Mouse (Mus musculus) regulatory T cell (primary cell): ENCODE data around the gene Olfr656.

Experiments used
- in situ Hi-C: fragments of 300-600 bp; cut with MboI, MseI; formaldehyde crosslinking; loops from one replicate; pipeline ENCODE4 v1.15.1; 2025; ENCODE audit warnings: high pct_unique_total_duplicates

Gene Olfr656

GRCm38 (mm10) chr7:104613655-104614054 lies at the start of gene Olfr656:
Gene Olfr656 (plus strand): TSS chr7:104613955.
- in situ Hi-C loops: no loop called here

- in situ Hi-C loops: no loop called here
Measured at GRCm38 (mm10) chr7:104577014-104577413, 36.7 kb upstream of the Olfr656 start, which contains the start of gene Olfr653. Gene Olfr653 (plus strand): TSS chr7:104577314.

GRCm38 (mm10) chr7:104580846-104581245 lies 32.9 kb upstream of the Olfr656 start:
- in situ Hi-C loops: no loop called here

GRCm38 (mm10) chr7:104581429-104581828 lies 32.3 kb upstream of the Olfr656 start:
- in situ Hi-C loops: no loop called here

- in situ Hi-C loops: no loop called here
Measured at GRCm38 (mm10) chr7:104586725-104587124, 27.0 kb upstream of the Olfr656 start, which contains the start of gene Olfr654. Gene Olfr654 (plus strand): TSS chr7:104587025.

- in situ Hi-C loops: no loop called here
Measured at GRCm38 (mm10) chr7:104588274-104588673, 25.5 kb upstream of the Olfr656 start.

- in situ Hi-C loops: loop anchor here (5.0 kb wide), 3 partner anchors 99 to 234 kb away; partner anchors contain the start of gene Trim30b
Measured at GRCm38 (mm10) chr7:104601679-104602078, 12.1 kb upstream of the Olfr656 start, which contains the start of gene Olfr655. Gene Olfr655 (minus strand): TSS chr7:104601779.

- in situ Hi-C loops: loop anchor here (5.0 kb wide), 3 partner anchors 101 to 236 kb away; partner anchors contain the start of gene Trim30b
Measured at GRCm38 (mm10) chr7:104603173-104603572, 10.6 kb upstream of the Olfr656 start.

- in situ Hi-C loops: loop anchor here (5.0 kb wide), 4 partner anchors 102 to 402 kb away; partner anchors contain the start of gene Trim30b
Measured at GRCm38 (mm10) chr7:104604727-104605126, 9.0 kb upstream of the Olfr656 start.

- in situ Hi-C loops: no loop called here
Measured at GRCm38 (mm10) chr7:104624494-104624893, 10.7 kb downstream of the Olfr656 start, which contains the start of gene Olfr657. Gene Olfr657 (plus strand): TSS chr7:104624794.

- in situ Hi-C loops: no loop called here
Measured at GRCm38 (mm10) chr7:104646841-104647482, 33.2 kb downstream of the Olfr656 start, which contains the start of gene Olfr658. Gene Olfr658 (minus strand): TSS chr7:104647305.

- in situ Hi-C loops: no loop called here
Measured at GRCm38 (mm10) chr7:104666453-104666852, 52.7 kb downstream of the Olfr656 start, which contains the start of gene Olfr659. Gene Olfr659 (plus strand): TSS chr7:104666753.
